Mouse (Mus musculus) ES-Bruce4 (cell line): ENCODE measurements around the gene Gtf2h2. TPM values are rescaled to one million over a fixed set of nuclear protein-coding genes. Genes with fewer than 3 reads are reported as not detected.

Experiments
- H3K27ac ChIP-seq: 2 replicates; pipeline ENCODE4 v1.5.1; 2012; ENCODE audit warnings: low read length, inconsistent platforms; ENCODE audit not compliant: insufficient read depth
- H3K27me3 ChIP-seq: 2 replicates; pipeline ENCODE4 v1.6.1; 2012; ENCODE audit warnings: mild to moderate bottlenecking, low read length, inconsistent platforms; ENCODE audit not compliant: control insufficient read depth, poor library complexity, insufficient read depth, severe bottlenecking
- H3K36me3 ChIP-seq: 2 replicates; pipeline ENCODE4 v1.6.1; 2012; ENCODE audit warnings: inconsistent platforms, mild to moderate bottlenecking, low read length, moderate library complexity; ENCODE audit not compliant: control insufficient read depth, poor library complexity, insufficient read depth, severe bottlenecking
- H3K4me1 ChIP-seq: one replicate; pipeline ENCODE4 v1.8.1; 2011; ENCODE audit warnings: low read length; ENCODE audit not compliant: control insufficient read depth, insufficient read depth
- H3K4me3 ChIP-seq: 2 replicates; pipeline ENCODE4 v1.5.1; 2011; ENCODE audit warnings: low read depth, mild to moderate bottlenecking, low read length
- H3K9ac ChIP-seq: 2 replicates; pipeline ENCODE4 v1.6.1; 2012; ENCODE audit warnings: low read depth, mild to moderate bottlenecking, inconsistent platforms; ENCODE audit not compliant: poor library complexity, severe bottlenecking
- H3K9me3 ChIP-seq: replicated peaks from 2 replicates; pipeline ENCODE4 v1.6.1; 2012; ENCODE audit warnings: mild to moderate bottlenecking, low read length, inconsistent platforms; ENCODE audit not compliant: control insufficient read depth, poor library complexity, insufficient read depth, severe bottlenecking
- CTCF ChIP-seq: IDR thresholded peaks from one replicate; pipeline ENCODE4 v1.8.1; 2011; ENCODE audit warnings: low read depth, low read length
- EP300 ChIP-seq: IDR thresholded peaks from 2 replicates; pipeline ENCODE4 v1.6.1; 2011; ENCODE audit warnings: low read depth, low read length; ENCODE audit not compliant: insufficient read depth
- POLR2A ChIP-seq: IDR thresholded peaks from one replicate; pipeline ENCODE4 v1.8.1; 2011; ENCODE audit warnings: low read length; ENCODE audit not compliant: insufficient read depth
- polyA plus RNA-seq: library from polyadenylated mRNA; stranded (reverse); fragments of >200 nt; gene quantifications from 2 replicates; pipeline ENCODE4 v1.2.4, GENCODE M21; 2011; ENCODE audit warnings: low read depth; ENCODE audit not compliant: missing spikeins, insufficient read depth, insufficient read length

Gtf2h2 gene
- polyA plus RNA-seq, 1 experiment = 118 TPM

DNA sequence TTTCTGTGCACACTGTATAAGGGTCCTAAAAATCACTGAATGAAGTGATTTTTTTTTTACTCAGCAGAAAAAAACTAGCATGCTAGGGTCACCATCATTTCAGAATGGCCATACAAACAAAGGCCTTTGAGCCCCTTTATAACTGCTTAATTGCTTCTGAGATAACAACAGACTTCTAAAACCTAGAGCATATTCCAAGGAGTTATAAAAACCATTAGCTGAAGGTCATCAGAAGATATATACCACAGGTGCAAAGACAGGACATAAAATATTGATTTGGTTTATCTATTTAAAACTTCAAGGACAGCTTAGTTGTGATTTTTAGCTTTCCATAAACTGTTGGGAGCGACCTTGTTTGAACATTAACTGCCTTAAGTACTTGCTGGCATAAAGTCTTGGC is 78.0 kb downstream of the Gtf2h2 start:
- no peak overlapping the region for H3K4me3 ChIP-seq
- TF ChIP-seq POLR2A (no peak), EP300 (no peak), CTCF (no peak)
- H3K9me3 ChIP-seq = no peaks in the 10 kb centered on the region
- H3K4me1 ChIP-seq = no peaks in the 10 kb centered on the region
- no peak overlapping the region for H3K27ac ChIP-seq
- H3K9ac ChIP-seq = no peak overlapping the region
- H3K36me3 ChIP-seq = no peaks in the 10 kb centered on the region
- no peaks in the 10 kb centered on the region for H3K27me3 ChIP-seq

Other genes starting within 250 kb of the Gtf2h2 start
- not detected in 2 replicates for gene Naip5, start 246.3 kb downstream of the Gtf2h2 start, polyA plus RNA-seq
- gene Naip6, start 174.9 kb downstream of the Gtf2h2 start, polyA plus RNA-seq = 0.35 and 0.39 TPM in 2 replicates
- not detected in 2 replicates for gene Naip1, start 39.7 kb downstream of the Gtf2h2 start, polyA plus RNA-seq
- gene Ocln, start 60.1 kb upstream of the Gtf2h2 start, polyA plus RNA-seq = 14.6 and 15.8 TPM in 2 replicates
- gene Marveld2, start 124.4 kb upstream of the Gtf2h2 start, polyA plus RNA-seq = 14.2 and 17.2 TPM in 2 replicates
- 200 and 203 TPM in 2 replicates for gene Ak6, start 158.4 kb upstream of the Gtf2h2 start, polyA plus RNA-seq
- 39.7 TPM in 2 replicates for gene Rad17, start 158.5 kb upstream of the Gtf2h2 start, polyA plus RNA-seq
- gene Taf9, start 159.0 kb upstream of the Gtf2h2 start, polyA plus RNA-seq = 13.2 and 17.4 TPM in 2 replicates
- gene Ccdc125, start 177.1 kb upstream of the Gtf2h2 start, polyA plus RNA-seq = 3.6 and 3.8 TPM in 2 replicates
- gene Cdk7, start 238.4 kb upstream of the Gtf2h2 start, polyA plus RNA-seq = 93.2 and 102 TPM in 2 replicates